ENCODE assay signal across 28 mouse cellular contexts in the genomic region with DNA sequence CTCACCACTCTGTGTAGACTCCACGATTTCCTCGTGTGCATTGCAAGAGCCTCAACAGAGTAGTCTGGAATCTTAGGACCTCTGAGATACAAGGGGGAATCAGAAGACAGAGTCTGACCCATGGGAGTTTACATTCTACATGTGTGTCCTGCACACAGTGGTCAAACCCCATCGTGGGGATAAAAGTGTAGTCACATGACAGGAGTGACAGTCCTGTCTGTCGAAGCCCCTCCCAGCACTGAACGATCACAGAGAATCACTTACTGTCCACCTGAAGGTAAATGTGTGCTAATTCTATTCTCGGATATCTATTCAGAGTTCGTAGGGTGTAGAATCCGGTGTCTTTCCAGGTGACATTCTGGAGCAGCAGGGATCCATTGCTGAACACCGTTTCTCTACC. TPM values are rescaled to one million over a fixed set of nuclear protein-coding genes. Genes with fewer than 3 reads are reported as not detected.
"Had no signal": no experiment of that assay in that cellular context is flagged by ENCODE, and none has a peak within 500 bp of the region (broad histone marks: within the 10 kb centered on the region; RNA-seq: fewer than 3 reads in every experiment).

No protein-coding gene starts in this region.

- H3K4me3 ChIP-seq: kidney, embryonic 15.5 days; left cerebral cortex, adult 2 months; lung, embryonic 15.5 days; midbrain, embryonic 10.5 days; midbrain, embryonic 13.5 days had no signal

- H3K27ac ChIP-seq: kidney, embryonic 15.5 days; left cerebral cortex, adult 2 months; liver, embryonic 14.5 days; lung, embryonic 15.5 days; midbrain, embryonic 10.5 days; midbrain, embryonic 13.5 days had no signal

- H3K9ac ChIP-seq: kidney, embryonic 15.5 days; liver, embryonic 14.5 days; lung, embryonic 15.5 days; midbrain, embryonic 13.5 days had no signal

- H3K4me2 ChIP-seq: kidney, embryonic 15.5 days; lung, embryonic 15.5 days; midbrain, embryonic 13.5 days had no signal

- DNase-seq: kidney, adult 11 months; kidney, adult 8-10 months; kidney, postnatal 10 days; kidney, postnatal 36 days; layer of hippocampus, postnatal 36 days; lung, adult 18-20 months; lung, postnatal 10 days; lung, postnatal 36 days; thymus, adult 18-20 months; thymus, postnatal 36 days had no signal

- H3K4me1 ChIP-seq: kidney, embryonic 15.5 days; lung, embryonic 15.5 days; midbrain, embryonic 10.5 days; midbrain, embryonic 13.5 days had no signal

- H3K36me3 ChIP-seq: kidney, embryonic 15.5 days; lung, embryonic 15.5 days; midbrain, embryonic 10.5 days; midbrain, embryonic 13.5 days had no signal

- H3K27me3 ChIP-seq: kidney, embryonic 15.5 days; lung, embryonic 15.5 days; midbrain, embryonic 13.5 days had no signal

- H3K9me3 ChIP-seq: kidney, embryonic 15.5 days; lung, embryonic 15.5 days; midbrain, embryonic 10.5 days; midbrain, embryonic 13.5 days had no signal

- ATAC-seq: midbrain, embryonic 13.5 days; midbrain, embryonic 16.5 days had no signal

RNA-seq across cellular contexts. Expression of gene Psg17, which starts 3.1 kb away (rescaled TPM):
- total RNA-seq: layer of hippocampus, postnatal 10 days; layer of hippocampus, postnatal 36 days; left cerebral cortex, adult 2 months; left cerebral cortex, postnatal 10 days; liver, adult 2 months had no signal
- polyA plus RNA-seq: limb, embryonic 11.5 days; liver, adult 2 months; liver, embryonic 14.5 days; lung, embryonic 15.5 days; midbrain, embryonic 10.5 days; midbrain, embryonic 13.5 days; neural tube, embryonic 11.5 days; small intestine, adult 2 months; spleen, adult 2 months had no signal

RNA-seq across cellular contexts. Expression of gene Psg19, which starts 20.0 kb away (rescaled TPM):
- total RNA-seq: layer of hippocampus, adult 8-10 months; layer of hippocampus, postnatal 10 days; layer of hippocampus, postnatal 36 days; left cerebral cortex, adult 2 months; left cerebral cortex, postnatal 10 days; liver, adult 2 months had no signal
- polyA plus RNA-seq: kidney, embryonic 15.5 days; limb, embryonic 11.5 days; liver, adult 2 months; liver, embryonic 14.5 days; lung, embryonic 15.5 days; midbrain, embryonic 10.5 days; midbrain, embryonic 13.5 days; midbrain, embryonic 16.5 days; neural tube, embryonic 11.5 days; neural tube, embryonic 14.5 days; spleen, adult 2 months; stomach, embryonic 16.5 days; urinary bladder, adult 2 months had no signal

RNA-seq across cellular contexts. Expression of gene Mill2, which starts 21.5 kb away (rescaled TPM):
- polyA plus RNA-seq: limb, embryonic 11.5 days; neural tube, embryonic 11.5 days; neural tube, embryonic 14.5 days had no signal
